Mouse (Mus musculus) thymus, adult 18-20 months (tissue): ENCODE results near the gene Gm29106.
"Not testable (repeated sequence)": the region's sequence is repeated elsewhere in the genome, so short reads cannot be mapped to it uniquely, and the experiment has no call there.

Experiments used
- DNase-seq, 2 experiments: peaks; one replicate each; pipeline ENCODE4 v3.0.0; 2022; ENCODE audit warnings: mixed read lengths in 2 of 2

The Gm29106 gene

GRCm38 (mm10) chr1:118176242-118176641, at the start of gene Gm29106:
Gm29106 (plus strand) TSS chr1:118176542.
- not testable (repeated sequence) for DNase-seq

GRCm38 (mm10) chr1:118228540-118228939, 52.2 kb downstream of the Gm29106 start:
- DNase-seq: no peak

- DNase-seq: no peak
These were observed 59.7 kb downstream of the Gm29106 start for GRCm38 (mm10) chr1:118236032-118236431.
